Mouse (Mus musculus): ENCODE measurements around the gene Tbx2.

Tbx2 gene

DNA sequence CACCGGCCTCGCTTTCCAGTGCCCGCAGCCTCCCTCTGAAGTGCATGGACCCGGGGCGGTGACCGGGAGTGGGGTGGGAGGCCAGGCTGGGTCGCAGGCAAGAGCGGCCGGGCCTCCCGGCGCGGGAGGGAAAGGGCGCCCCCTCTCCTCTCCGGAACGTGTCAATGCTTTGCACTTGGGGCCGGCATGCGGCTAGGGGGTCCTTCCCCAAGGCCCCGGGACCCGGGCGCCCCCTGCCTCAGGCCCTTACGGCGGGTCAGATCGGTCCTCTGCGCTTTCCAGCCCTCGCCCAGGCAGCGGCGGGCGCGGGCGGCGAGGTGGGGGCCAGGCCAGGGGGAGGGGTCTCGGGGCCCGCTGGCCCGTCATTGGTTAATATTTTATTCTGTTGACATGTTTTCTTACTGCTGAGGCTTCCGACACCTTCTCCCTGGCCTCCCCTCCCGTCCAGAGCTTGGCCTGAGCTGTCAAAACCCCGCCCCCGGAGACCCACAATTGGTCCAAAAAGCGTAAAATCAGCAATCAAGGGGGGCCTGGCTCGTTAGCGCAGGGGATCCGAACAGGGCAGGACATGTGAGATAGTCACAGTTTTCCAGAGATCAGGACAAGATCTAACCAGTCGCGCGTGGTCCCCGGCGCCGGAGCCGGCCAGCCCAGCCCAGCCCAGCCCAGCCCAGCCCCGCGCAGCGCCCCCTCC is at the start of gene Tbx2:
Tbx2 (plus strand) TSS at position 321 of the 694 bp plus-strand sequence.
- DNase-seq, result peak; percentile 95

DNA sequence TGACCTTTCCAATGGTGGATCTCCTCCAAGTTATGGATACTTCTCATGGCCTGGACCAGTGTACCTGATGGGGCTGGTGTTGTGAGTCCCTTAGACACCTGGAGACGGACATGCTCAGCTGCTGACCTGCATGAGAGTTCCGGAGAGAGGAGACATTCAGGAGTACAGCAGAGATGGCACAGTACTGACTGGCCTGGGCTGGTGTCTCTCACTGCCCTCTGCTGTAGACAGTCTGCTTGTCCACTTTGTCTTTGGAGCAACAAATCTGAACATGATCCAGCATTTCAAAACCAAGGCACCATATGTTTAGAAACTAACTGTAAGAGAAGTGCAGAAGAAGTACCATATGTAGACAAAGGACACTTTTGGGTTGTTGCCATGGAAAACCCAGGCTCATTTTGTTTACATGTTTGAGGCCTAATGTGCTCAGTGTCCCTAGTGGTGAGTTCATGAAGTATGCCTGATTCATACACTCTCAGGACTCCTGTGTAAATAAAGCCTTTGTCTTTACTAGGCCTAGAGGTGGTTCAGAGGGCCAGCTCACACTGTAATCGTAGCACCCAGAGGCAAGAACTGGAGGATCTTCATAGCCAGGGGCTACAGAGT is 46.1 kb upstream of the Tbx2 start:
- no peak for DNase-seq

DNA sequence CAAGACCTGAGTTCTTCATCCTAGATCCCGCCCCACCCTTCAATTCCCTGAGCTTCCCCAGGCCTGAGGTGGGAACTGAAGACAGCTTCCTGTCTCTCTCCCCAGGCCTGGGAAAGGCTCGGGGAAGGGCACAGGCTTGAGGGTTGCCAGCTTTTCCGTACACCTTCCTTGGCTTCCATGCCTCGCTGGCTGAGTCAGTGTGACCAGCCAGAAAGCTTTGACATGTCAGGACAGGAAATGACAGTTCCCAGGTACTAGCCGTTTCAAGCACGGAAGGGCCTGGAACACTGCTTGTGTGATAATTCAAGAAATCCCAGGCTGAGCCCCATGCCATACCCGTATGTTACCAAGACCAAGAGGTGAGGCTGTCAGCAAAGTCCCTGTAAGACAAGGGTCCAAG is 42.6 kb upstream of the Tbx2 start:
- no peak for DNase-seq

DNA sequence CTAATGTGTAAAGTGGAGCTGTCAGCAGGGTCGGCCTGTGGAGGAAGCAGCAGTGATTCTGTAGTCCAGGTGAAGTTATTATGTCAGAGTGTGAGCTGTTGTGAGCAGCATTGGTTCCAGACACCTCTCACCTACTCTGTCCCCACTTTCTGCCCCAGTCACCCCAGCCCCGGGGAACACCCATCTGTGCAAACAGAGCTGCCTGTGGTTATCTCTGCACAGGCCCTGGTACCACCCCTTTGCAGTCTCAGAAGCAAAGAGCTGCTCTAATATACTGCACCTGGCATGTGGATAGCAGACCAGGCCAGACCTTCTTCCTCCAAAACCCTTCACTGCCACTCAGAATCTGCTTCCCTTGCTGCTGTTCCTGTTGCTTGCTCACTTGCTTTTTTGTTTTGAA is 42.1 kb upstream of the Tbx2 start:
- no peak for DNase-seq

DNA sequence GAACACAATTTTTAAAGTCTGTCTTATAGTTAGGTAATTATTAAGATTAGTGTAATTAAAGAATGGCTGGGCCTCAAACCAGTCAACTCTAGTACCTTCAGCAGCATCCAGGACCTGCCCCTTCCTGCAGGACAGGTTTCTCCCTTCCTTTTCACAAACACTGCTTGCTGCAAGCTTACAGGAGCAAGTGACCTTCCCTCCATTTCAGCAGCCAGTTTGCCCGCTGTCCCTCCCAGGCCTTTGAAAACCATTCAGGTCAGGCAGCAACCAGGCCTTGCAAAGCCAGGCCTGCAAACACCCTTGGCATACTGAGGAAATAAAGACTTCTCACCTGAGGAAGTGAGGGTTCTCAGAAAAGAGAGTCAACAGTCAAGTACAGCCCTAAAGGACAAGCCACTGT is 41.1 kb upstream of the Tbx2 start:
- peak; percentile 29 for DNase-seq

DNA sequence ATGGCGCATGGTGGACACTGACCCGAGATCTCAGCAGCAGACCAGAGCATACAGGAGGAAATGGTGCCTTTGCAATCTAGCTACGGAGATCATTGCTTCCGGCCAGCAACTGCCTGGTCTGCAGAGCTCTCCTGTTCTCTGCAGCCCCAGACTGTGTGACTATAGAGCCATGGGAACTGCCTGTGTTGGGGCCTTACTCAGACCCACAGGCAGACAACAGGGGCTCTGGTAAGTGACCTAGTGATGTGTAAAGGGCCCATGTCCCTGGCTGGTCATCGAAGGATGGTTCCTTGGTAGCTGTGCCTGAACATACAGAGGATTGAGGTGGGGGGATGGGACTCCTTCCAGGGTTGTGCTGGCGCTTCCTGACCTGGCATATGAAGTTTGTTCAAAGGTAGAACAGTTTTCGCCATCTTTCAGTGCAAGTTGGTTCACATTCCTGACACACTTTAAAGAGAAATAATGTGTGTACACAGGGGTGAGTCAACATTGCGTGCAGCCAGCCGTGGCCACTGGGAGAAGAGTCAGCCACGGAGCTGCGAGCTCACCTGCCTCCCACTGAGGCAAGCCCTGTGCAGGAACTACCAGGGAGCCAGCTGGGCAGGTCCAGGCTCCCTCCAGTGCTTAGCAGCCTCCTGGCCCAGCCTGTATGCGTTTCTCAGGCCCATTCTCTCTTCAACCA is 39.7 kb upstream of the Tbx2 start:
- DNase-seq, result peak; percentile 60

DNA sequence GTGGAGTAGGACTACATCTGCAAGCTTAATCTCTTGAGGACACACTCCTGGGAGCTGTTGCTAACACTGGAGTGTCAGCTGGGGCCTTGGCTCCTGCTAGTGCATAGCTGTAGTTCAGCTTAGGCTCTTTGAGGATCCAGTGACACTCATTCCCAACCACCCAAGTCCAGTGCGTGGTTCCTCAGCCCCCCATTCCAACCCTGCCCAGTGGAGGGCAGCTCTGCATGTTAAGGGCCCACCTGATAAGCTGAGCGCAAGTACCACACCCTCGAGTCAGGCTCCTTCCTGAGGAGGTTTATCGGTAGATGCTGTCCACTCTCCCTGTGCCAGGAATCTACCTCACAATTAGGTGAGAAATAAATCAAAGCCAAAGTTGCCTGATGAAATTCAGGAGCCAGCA is 32.9 kb upstream of the Tbx2 start:
- DNase-seq, result no peak

DNA sequence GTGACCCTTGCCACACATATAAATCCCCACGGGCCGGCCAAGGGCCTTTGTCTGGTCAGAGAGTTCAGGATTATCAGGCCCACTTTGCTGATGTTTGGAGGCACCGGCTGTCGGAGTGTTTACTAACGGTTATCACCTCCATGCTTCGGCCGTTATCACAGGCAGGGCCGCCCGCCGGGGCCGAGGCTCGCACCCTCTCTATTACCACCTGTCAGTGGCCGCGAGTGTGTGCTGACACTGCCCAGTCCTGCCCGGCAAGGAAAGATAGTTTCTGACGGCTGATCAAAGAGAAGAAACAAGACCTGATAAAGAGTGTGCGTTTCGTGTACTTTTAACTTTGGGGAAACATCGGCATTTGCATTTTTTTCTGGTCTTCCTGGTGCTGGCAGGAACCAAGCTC is 32.5 kb upstream of the Tbx2 start:
- DNase-seq, result no peak

DNA sequence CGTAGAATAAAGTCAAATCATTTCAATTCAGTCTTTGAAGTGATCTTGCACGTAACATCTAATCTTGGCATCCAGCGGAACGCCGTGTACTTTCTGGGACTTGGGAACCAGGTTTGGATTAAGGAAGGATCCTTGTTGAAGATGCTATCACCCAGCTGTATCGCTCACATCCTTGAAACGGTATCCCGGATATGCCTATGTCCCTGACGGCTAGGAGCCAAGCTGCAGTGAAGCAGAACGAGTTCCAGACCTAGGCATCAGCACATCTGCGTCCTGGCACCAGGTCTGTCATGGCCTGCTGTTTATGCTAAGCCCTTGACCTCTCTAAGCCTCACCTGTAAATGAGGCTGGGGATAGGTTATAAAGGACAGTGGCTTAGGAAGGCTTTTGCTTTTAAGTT is 32.0 kb upstream of the Tbx2 start:
- DNase-seq, result peak; percentile 45

DNA sequence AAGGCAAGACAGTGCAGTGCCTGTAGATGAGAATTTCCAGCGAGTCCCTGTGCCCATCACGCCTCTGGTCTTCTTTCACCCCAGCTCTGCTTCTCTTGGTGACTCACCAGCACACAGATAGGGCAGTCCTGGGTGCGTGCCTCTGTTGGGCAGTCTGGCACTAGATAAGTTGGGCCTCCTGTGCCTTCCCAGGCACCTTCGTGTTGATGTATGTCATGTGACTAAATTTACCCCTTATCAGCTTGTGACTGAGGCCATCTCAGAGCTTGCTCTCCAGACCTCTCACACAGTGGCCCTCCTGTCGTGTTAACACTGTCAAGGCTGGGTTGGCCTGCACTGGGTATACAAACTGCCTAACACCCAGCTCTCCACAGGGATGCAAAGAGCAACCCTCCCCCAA is 28.3 kb upstream of the Tbx2 start:
- DNase-seq, result no peak

DNA sequence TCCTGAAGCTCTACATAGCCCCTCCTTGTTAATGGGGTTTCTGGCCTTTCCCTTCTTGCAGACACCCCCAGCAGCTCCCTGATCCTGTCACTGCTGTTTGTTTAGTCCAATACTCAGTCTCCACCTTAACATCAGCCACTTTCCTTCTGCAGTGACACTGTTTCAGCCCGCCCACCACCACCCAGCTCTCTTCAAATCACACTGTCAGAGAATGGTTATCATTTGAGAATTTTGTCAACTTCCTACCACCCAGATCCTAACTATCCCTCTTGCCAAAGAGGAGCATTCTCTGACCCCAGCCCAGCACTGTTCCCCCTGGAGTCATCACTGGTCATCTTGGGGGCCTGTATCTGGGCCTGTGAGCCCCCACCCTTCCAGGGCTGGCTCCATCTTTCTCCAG is 26.6 kb upstream of the Tbx2 start:
- DNase-seq, result no peak

DNA sequence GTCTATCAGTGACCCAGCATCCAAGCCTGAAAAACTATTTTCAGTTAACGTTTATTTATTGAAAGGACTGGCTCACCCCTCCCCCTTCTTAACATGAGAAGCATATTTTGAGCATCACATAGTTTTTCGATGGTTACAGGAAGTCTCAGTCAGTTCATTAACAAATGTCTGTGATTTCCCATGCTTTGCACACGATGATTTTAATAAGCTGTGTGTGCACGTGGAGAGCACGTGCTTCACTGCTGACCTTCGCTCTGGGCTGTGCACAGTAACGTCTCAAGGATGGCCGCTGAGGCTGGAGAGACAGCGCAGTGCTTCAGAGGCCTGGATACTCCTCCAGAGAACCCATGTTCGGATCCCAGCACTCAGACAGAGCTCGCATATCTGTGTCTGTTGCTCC is 25.0 kb upstream of the Tbx2 start:
- peak; percentile 31 for DNase-seq

DNA sequence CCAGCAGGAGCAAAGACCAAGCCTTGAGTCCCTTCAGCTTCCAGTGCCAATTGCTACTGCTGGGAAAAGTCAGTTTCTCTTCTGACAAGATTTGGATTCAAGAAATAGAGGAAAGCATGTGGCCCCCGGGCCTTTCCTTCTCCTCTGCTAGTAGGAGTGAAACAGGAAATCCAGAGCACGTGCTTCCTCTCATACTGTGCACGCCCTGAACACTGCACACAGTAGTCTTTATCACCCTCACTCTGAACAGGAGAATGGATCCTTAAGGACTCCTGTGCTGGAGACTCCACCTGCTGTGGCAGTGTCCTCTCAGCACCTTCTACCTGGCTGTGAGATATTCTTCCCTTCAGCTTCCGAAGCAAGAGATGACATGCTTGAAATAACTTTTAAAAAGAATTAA is 21.1 kb upstream of the Tbx2 start:
- DNase-seq, result no peak

DNA sequence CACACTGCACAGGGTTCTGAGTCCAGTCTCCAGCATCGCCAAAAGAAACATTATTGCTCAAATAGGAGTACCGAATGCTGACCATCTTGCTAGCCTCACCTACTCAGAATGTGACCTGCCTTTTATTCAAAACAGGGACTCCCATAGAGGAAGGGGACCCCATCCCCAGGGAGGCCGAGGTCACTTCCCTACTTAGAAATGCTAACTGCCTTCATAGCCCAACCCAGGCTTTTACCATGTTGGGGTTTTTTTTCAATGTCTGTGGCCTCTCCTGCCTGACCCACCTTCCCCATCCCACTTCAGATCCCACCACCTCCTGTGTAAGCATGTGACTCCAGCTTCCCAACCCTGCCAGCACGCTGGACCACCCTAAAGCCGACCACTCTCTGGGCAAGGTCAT is 20.7 kb upstream of the Tbx2 start:
- no peak for DNase-seq

DNA sequence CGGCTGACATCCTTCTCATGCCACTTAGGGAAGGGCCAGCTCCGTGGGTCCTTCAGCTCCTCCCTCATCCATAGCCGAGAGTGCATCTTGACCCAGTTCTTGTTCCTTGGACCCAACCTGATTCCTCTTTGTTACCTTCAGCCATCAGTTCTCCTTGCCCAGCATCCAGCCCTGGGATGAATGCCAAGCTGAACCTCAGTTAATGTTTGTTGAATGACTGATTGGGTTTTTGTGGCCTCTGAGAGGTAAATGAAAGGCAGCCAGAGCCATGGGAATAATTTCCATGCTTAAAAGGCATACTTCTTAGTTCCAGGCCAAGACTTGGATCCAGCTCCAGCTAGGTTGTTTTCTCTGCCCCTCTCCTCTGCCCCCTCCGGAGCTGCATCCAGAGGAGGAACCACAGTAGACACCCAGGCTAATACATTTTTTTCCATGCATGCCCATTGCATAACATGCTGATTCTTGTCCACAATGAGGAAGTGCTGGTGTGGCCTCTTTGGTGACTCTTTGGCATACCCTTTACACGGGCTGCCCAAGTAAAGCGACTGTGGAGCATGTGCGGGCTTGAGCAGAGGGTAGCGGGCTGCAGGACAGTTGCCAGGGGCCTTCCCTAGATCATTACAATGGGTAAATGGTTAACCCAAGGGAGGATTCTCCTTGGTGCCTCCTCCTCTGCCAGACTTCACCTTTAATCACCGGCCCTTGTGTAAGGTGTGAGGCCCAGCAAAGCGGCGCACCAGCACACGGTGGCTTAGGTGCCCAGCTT is 20.0 kb upstream of the Tbx2 start:
- DNase-seq, result peak; percentile 76

DNA sequence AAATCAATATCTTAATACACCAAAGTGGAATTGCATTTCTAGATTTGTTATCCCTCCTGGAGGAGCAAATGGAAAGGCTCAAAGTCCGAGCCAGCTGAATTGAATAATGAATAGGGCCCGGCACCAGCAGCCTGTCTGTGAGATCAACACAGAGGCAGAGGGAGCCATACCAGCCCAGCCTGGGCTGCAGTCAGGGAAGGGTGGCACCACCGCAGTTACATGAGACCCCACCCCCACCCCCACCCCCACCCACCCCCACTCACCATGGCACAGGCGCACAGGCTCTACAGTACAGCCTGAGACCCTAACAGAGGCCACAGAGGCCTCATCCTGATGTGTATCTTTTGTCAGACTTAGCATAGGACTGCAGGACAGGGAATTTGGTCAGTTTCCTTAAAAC is 17.7 kb upstream of the Tbx2 start:
- DNase-seq, result no peak

DNA sequence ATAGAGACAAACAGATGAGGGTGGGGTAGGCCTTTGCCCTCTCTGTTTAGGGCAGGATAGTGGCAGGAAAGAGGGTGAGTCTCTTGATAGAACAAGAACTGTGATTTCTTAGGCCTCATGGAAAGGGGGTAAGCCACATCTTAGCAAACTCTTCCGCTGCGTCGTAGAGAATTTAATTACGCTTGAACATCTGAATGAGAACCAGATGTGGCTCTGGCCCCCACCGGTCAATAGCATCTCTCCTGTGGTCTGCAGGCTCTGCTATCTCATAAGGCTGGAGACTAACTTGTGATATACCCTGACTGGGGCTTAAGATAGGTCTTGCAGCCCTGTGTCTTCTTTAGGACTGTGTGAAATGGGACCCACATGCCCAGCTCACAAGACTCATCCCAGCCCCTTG is 15.9 kb upstream of the Tbx2 start:
- DNase-seq, result no peak

DNA sequence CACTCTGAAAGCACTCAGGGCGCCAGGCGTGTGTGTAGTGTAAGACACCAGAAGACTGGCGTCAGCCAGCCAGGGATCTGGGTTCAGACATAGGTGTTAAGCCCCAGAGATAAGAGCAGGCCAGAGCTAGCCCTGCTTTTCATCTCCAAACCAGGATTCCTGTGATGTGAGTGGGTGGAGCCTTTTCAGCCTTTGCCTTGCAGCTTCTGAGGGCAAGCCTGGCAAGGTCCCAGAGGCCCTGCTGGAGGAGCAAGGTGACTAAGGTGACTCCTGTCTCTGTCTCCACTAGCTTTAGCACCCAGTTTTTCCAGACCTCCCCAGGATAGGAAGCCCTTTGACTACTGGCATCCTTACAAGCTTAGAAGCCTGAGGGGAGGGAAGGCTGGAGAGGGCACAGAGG is 13.9 kb upstream of the Tbx2 start:
- DNase-seq, result peak; percentile 61

DNA sequence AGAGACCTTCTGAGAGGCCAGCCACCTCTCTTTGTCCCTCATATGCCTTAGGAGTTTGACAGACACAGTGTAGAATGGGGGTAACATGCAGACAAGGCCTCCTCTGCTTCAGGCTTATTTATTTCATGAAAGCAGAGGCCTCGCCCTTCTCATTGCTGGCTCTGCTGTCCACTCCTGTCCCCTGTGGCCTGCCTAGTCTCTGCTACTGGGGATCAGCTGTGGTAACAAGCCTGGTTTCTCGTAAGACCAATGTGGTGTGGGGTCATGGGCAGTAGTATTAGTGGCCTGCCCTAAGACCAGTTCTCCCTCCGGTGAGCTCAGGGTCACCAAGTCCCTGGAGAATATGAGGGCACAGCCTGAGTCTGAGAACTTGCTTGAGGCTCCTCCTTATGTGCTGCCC is 11.4 kb upstream of the Tbx2 start:
- no peak for DNase-seq

DNA sequence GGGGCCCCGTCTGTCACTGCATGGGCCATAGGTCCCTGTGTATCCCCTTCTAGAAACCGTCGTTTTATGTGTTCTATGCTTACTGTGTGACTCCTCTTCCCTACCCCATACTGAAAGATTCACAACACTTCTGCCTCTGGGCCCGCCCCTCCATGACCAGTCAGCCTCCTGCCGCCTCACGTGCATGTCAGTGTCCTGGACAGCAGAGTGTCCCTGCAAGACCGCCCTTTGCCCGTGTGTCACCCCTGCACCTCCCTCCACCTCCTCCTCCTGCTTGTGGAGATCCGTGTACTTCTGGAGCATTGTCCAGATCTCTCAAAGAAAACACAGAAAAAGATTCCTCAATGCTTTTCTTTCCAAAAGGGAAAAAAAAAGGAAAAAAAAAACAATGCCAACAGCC is 10.7 kb upstream of the Tbx2 start:
- DNase-seq, result peak; percentile 39

DNA sequence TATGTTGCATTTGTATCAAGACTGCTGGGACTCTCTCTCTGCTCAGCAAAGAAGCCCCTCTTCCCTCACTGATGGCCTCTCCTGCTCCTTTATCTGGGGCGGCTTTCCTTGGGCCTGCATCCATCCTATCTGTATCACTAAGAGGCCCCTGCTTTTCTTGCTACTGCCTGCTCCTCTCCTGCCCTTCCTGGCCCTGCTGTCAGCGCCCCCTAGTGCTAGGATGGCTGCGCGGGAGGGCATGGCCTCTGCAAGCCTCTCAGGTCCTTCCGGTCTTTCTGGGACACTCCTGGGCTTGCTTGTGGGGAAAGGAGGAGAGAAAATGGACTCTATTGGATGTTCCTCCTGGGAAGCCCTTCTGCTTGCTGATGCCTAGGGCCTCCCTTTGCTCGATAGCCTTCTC is 9.2 kb upstream of the Tbx2 start:
- DNase-seq, result peak; percentile 92

DNA sequence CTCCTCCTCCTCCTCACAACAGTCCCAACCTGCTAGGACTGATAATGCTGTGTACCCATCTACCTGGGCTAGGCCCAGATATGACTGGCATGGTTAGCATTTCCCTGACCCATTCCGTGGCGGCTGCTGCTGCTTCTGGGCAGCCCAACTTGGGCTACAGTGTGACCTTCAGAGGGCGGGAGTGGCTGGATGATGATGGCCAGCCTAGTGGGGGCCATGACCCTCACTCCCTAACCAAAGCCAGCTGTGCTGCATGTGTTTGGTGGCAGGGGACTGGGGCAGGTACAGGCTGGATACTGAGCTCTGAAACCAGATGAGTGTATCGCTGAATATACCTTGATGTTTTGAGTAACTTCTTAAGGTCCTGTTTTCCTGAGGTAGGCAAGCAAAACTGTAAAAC is 8.6 kb upstream of the Tbx2 start:
- no peak for DNase-seq

DNA sequence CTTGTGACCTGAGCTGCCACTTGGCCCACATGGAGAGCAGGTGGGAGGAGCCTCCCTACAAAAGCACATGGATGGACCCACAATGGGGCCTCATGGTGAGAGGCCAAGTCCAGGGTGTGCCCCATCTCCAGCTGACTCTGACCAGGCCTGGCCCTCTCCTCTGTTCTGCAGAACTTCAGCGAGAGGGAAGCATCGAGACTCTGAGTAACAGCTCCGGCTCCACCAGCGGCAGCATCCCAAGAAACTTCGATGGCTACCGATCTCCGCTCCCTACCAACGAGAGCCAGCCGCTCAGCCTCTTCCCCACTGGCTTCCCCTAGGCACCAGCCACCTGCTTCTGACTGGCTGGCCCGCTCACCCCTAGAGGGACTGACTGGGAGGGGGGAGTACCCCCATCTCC is 7.3 kb upstream of the Tbx2 start:
- DNase-seq, result no peak

DNA sequence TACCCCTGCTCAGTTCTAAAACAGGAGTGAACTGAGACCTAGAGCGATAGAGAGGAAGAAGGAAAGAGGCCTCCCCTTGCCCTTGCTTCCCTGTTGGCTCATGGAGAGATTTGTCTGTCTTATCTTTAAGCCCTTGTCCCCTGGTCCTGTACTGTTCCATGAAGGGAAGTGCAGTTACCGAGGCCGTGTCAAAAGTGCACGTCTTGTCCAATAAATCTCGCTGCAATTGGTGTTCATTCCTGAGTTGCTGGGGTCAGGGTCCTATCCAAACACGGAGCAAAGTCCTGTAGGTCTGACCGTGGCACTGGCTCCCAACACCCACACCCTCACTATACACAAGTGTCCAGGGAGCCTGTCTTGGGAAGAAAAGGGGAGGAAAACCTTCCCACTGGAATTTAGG is 6.5 kb upstream of the Tbx2 start:
- DNase-seq, result peak; percentile 56

Measured in kidney, postnatal 10 days (tissue).